Mouse (Mus musculus): ENCODE measurements around the gene Arfip1.

DNA sequence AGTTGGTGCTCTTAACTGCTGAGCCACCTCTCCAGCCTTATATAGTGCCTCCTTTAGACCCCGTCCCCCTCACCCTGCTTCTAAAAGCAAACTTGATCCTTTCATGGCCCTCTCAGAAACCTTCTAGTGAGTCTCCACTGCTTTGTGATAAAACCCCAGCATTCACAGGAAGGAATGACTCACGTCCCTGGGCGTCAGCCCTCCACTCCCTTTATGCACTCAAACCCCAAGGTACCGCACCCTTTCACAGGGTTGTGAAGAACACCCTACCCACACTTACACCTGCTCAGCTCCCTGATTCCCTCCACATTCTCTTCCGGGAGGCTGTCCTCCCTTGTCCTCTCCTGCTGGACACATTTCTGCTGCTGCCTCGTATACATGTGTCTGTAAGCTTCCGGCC lies 36.6 kb upstream of the Arfip1 start:
- TF ChIP-seq CTCF (IDR thresholded peaks at IDR 0.05; ENCODE audit: low read depth) (no peak), EP300 (optimal IDR thresholded peaks at IDR 0.05) (no peak)
